Mouse (Mus musculus): ENCODE measurements around the gene Nol3. TPM values are rescaled to one million over a fixed set of nuclear protein-coding genes. Genes with fewer than 3 reads are reported as not detected.
A peak's percentile ranks its signal among the peaks of the same experiment; 100 is the strongest.
"Not testable (repeated sequence)": the region's sequence is repeated elsewhere in the genome, so short reads cannot be mapped to it uniquely, and the experiment has no call there.

Gene Nol3
- polyA plus RNA-seq, 1 experiment from 2014 or later: 1.2 TPM

- no peaks in the 10 kb centered on the region for H3K36me3 ChIP-seq
- H3K4me1 ChIP-seq (replicated peaks): peaks cover 10% of the 10 kb centered on the region
- WGBS: 91% methylated on average over 12 of the region's 12 CpGs
- no peak overlapping the region for H3K4me3 ChIP-seq (replicated peaks)
- H3K4me2 ChIP-seq (replicated peaks): no peak overlapping the region
- ATAC-seq: no peak
- H3K27me3 ChIP-seq (replicated peaks): peaks cover 32% of the 10 kb centered on the region
- H3K27ac ChIP-seq: no peak overlapping the region
- no peak overlapping the region for H3K9ac ChIP-seq
- H3K9me3 ChIP-seq: no peaks in the 10 kb centered on the region
These were observed 5.9 kb downstream of the Nol3 start for GRCm38 (mm10) chr8:105281821-105282220.

DNA sequence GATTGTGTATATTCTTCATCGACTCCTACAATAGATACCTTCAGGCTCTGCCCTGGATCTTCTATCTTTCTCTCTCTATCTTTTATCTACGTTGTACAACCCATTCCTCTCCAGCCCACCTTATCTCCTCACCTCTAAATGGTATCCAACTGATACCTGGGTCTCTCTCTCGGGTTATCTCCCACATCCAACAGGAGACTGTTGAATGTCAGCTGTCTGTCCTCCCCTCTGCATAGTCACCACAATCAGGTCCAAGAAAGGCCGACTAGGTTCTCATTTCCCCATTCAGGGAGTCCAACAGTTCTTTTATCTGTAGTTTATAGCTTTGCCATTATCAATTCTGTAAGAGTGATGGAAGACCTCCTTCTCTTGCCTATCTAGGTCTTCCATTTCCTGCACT is 6.3 kb downstream of the Nol3 start:
- H3K27ac ChIP-seq: no peak overlapping the region
- peaks cover 10% of the 10 kb centered on the region for H3K4me1 ChIP-seq (replicated peaks)
- ATAC-seq: no peak
- H3K4me2 ChIP-seq (replicated peaks): no peak overlapping the region
- H3K27me3 ChIP-seq (replicated peaks): peaks cover 28% of the 10 kb centered on the region
- WGBS: 87% methylated on average over 4 of the region's 4 CpGs
- no peaks in the 10 kb centered on the region for H3K9me3 ChIP-seq
- no peak overlapping the region for H3K9ac ChIP-seq
- H3K4me3 ChIP-seq (replicated peaks): no peak overlapping the region
- no peaks in the 10 kb centered on the region for H3K36me3 ChIP-seq

GRCm38 (mm10) chr8:105283074-105283473 is 7.1 kb downstream of the Nol3 start:
- no peaks in the 10 kb centered on the region for H3K36me3 ChIP-seq
- no peaks in the 10 kb centered on the region for H3K9me3 ChIP-seq
- no peak overlapping the region for H3K4me2 ChIP-seq (replicated peaks)
- no peak overlapping the region for H3K27ac ChIP-seq
- H3K9ac ChIP-seq: no peak overlapping the region
- WGBS: 33% methylated on average over 23 of the region's 23 CpGs
- ATAC-seq: peak; percentile 80
- peaks cover 20% of the 10 kb centered on the region for H3K27me3 ChIP-seq (replicated peaks)
- no peak overlapping the region for H3K4me3 ChIP-seq (replicated peaks)
- H3K4me1 ChIP-seq (replicated peaks): peaks cover 10% of the 10 kb centered on the region

DNA sequence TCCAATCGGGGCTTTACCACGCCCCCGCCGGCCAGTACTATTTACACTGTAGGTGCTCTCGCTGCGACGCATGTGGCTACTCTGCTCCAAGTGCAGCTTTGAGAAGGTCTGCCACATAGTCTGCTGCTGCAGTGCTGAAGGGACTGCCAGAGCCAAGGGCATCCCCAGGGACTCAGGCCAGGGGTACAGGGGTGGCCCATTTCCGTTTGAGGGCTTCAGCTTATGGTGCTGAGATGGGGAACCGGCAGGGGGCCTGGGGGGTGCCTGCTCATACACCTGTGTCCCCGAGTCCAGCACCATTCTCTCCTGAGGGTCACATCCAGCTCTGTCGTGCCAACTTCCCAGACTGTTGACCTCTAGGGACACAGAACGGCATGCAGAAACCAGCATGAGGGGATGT is 9.6 kb downstream of the Nol3 start:
- no peak overlapping the region for H3K4me2 ChIP-seq (replicated peaks)
- H3K9ac ChIP-seq: no peak overlapping the region
- no peak for ATAC-seq
- peaks cover 7% of the 10 kb centered on the region for H3K27me3 ChIP-seq (replicated peaks)
- H3K4me3 ChIP-seq (replicated peaks): no peak overlapping the region
- WGBS: 54% methylated on average over 12 of the region's 12 CpGs
- H3K9me3 ChIP-seq: no peaks in the 10 kb centered on the region
- H3K4me1 ChIP-seq (replicated peaks): peaks cover 7% of the 10 kb centered on the region
- H3K36me3 ChIP-seq: no peaks in the 10 kb centered on the region
- H3K27ac ChIP-seq: no peak overlapping the region

- H3K9me3 ChIP-seq: no peaks in the 10 kb centered on the region
- WGBS: 83% methylated on average over 4 of the region's 4 CpGs
- H3K4me1 ChIP-seq (replicated peaks): peaks cover 11% of the 10 kb centered on the region
- H3K4me2 ChIP-seq (replicated peaks): no peak overlapping the region
- H3K27me3 ChIP-seq (replicated peaks): peaks cover 11% of the 10 kb centered on the region
- H3K4me3 ChIP-seq (replicated peaks): no peak overlapping the region
- no peak for ATAC-seq
- no peaks in the 10 kb centered on the region for H3K36me3 ChIP-seq
- no peak overlapping the region for H3K27ac ChIP-seq
- H3K9ac ChIP-seq: no peak overlapping the region
These were observed 11.0 kb downstream of the Nol3 start for GRCm38 (mm10) chr8:105286907-105287306.

- no peak for ATAC-seq
- H3K27me3 ChIP-seq (replicated peaks): peaks cover 11% of the 10 kb centered on the region
- peak overlapping the region; percentile 86; the same call in 1 of the 2 replicates for H3K4me2 ChIP-seq (replicated peaks)
- H3K9me3 ChIP-seq: no peaks in the 10 kb centered on the region
- H3K4me1 ChIP-seq (replicated peaks): peaks cover 11% of the 10 kb centered on the region
- no peak overlapping the region for H3K4me3 ChIP-seq (replicated peaks)
- H3K27ac ChIP-seq: no peak overlapping the region
- 86% methylated on average over 5 of the region's 5 CpGs for WGBS
- H3K36me3 ChIP-seq: no peaks in the 10 kb centered on the region
- H3K9ac ChIP-seq: no peak overlapping the region
These were observed 12.3 kb downstream of the Nol3 start for GRCm38 (mm10) chr8:105288231-105288630.

DNA sequence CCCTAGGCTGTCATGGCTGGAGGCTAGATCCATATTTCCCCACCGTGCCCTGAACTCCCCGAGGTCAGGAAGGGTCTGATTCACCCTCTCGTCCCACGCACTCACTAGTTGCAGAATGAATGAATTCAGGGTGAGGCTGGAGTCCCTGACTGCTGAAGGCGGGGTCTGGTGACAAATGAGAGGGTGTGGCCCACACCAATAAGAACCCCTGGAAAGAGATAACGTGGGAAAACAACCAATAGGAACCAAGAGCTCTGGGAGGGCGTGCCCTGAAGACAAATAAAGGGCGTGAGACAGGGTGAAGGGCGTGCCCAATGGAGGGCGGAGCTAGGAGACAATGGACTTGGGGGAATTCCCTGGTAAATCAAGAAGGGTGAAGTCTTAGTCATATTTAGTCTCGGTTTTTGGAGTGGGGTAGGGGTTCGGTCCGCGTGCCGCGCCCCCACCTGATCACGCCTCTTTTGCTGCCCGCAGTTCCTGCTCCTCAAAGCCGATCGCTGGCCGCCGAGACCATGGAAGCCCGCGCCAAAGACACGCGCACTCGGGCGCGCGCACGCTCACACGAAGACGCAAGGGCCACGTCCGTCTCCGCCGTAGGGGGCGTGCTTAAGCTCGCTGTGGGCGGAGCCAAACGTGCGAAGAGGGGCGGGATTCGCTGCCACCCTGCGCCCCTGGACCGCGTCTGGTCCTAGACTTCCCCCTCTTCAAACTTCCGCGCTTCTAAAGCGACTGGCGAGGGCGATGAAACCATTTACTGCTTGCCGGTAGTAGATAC is 13.2 kb downstream of the Nol3 start:
- ATAC-seq: peak; percentile 95
- peaks cover 11% of the 10 kb centered on the region for H3K4me1 ChIP-seq (replicated peaks)
- H3K4me2 ChIP-seq (replicated peaks): peak overlapping the region; percentile 86
- peak overlapping the region; percentile 56; the same call in 1 of the 2 replicates for H3K27ac ChIP-seq
- no peaks in the 10 kb centered on the region for H3K9me3 ChIP-seq
- under 1% methylated on average over 53 of the region's 53 CpGs for WGBS
- peak overlapping the region; percentile 38; the same call in 1 of the 2 replicates for H3K9ac ChIP-seq
- H3K27me3 ChIP-seq (replicated peaks): peaks cover 11% of the 10 kb centered on the region
- H3K4me3 ChIP-seq (replicated peaks): peak overlapping the region; percentile 48
- no peaks in the 10 kb centered on the region for H3K36me3 ChIP-seq

DNA sequence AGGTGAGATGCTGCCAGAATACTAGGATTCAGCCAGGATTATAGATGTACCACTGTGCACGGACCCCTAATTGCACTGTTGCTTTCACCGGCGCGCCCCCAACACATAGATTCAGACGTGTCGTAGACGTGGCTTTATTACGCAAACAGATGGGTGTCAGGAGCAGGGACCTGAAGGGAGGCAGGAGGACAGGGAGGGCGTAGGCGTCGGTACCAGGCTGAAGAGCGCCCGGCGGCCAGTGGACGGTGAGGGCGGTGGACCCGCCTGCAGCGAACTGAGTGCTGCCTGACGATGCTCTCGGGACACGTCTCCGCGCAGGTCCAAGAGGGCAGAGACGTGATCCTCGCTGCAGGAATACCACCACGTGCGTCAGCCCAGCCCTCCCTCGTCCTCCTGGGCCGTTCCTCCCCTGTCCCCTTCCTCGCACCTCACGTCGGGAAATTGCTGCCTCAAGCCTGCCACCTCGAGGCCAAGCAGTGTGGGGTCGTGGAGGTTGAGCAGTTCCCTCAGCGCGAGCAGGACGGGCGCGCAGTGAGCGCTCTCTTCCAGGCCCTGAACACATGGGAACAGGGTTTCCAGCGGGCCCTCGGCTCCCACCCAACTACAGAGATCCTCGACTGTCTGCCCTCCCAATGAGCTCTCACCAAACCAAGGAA is 14.0 kb downstream of the Nol3 start, which contains the start of gene 4931428F04Rik:
TSS of gene 4931428F04Rik (minus strand) at position 60 of the 656 bp plus-strand sequence.
- WGBS: 1% methylated on average over 43 of the region's 43 CpGs
- ATAC-seq: peak; percentile 30

GRCm38 (mm10) chr8:105290554-105291314 is 14.8 kb downstream of the Nol3 start:
- peaks cover 11% of the 10 kb centered on the region for H3K27me3 ChIP-seq (replicated peaks)
- H3K9me3 ChIP-seq: no peaks in the 10 kb centered on the region
- H3K4me3 ChIP-seq (replicated peaks): peak overlapping the region; percentile 48; the same call in 1 of the 2 replicates
- H3K4me1 ChIP-seq (replicated peaks): peaks cover 11% of the 10 kb centered on the region
- H3K27ac ChIP-seq: no peak overlapping the region
- no peaks in the 10 kb centered on the region for H3K36me3 ChIP-seq
- ATAC-seq: no peak
- WGBS: 7% methylated on average over 31 of the region's 31 CpGs
- no peak overlapping the region for H3K9ac ChIP-seq
- H3K4me2 ChIP-seq (replicated peaks): peak overlapping the region; percentile 86

More for the DNA sequence above, 14.0 kb downstream of the Nol3 start, which contains the start of gene 4931428F04Rik:
- Histone ChIP-seq H3K9ac (peak within 1 kb of the TSS; percentile 38; the same call in 1 of the 2 replicates), H3K9me3 (no peaks in the 10 kb centered on the region), H3K27me3 (replicated peaks) (peaks cover 11% of the 10 kb centered on the region), H3K4me2 (replicated peaks) (peak within 1 kb of the TSS; percentile 86), H3K4me1 (replicated peaks) (peaks cover 11% of the 10 kb centered on the region), H3K36me3 (no peaks in the 10 kb centered on the region), H3K4me3 (replicated peaks) (peak within 1 kb of the TSS; percentile 48), H3K27ac (peak within 1 kb of the TSS; percentile 56; the same call in 1 of the 2 replicates)

DNA sequence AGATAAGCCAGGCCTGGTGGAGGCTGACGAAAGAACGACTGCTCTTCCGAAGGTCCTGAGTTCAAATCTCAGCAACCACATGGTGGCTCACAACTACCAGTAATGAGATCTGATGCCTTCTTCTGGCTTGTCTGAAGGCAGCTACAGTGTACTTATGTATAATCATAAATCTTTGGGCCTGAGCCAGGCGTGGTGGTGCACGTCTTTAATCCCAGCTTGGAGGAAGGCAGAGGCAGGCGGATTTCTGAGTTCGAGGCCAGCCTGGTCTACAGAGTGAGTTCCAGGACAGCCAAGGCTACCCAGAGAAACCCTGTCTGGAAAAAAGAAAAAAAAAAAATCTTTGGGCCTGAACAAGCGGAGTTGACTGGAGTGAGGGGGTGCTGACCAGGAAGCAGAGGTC is 15.4 kb downstream of the Nol3 start:
- 85% methylated on average over 8 of the region's 8 CpGs for whole genome bisulfite sequencing
- not testable (repeated sequence) for H3K36me3 ChIP-seq; ATAC-seq; H3K4me2 ChIP-seq (replicated peaks); H3K9ac ChIP-seq; H3K4me3 ChIP-seq (replicated peaks); H3K27ac ChIP-seq; H3K9me3 ChIP-seq
- H3K4me1 ChIP-seq (replicated peaks): peaks cover 11% of the 10 kb centered on the region
- H3K27me3 ChIP-seq (replicated peaks): peaks cover 11% of the 10 kb centered on the region

DNA sequence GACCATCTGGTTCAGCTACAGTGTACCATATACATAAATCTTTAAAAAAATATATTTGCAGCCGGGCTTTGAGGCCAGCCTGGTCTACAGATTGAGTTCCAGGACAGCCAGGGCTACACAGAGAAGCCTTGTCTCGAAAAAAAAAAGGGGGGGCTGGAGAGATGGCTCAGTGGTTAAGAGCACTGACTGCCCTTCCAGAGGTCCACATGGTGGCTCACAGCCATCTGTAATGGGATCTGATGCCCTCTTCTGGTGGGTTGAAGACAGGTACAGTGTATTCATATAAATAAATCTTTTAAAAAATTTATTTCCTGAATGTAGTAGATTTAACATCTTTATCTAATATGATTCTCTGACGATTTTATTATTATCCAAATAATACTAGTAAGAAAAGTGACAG is 15.9 kb downstream of the Nol3 start:
- H3K9ac ChIP-seq; H3K4me2 ChIP-seq (replicated peaks); H3K36me3 ChIP-seq; H3K9me3 ChIP-seq; H3K4me3 ChIP-seq (replicated peaks); ATAC-seq; H3K27ac ChIP-seq: not testable (repeated sequence)
- Histone ChIP-seq H3K4me1 (replicated peaks) (peaks cover 11% of the 10 kb centered on the region), H3K27me3 (replicated peaks) (peaks cover 11% of the 10 kb centered on the region)
- WGBS: 69% methylated on average over 3 of the region's 3 CpGs

DNA sequence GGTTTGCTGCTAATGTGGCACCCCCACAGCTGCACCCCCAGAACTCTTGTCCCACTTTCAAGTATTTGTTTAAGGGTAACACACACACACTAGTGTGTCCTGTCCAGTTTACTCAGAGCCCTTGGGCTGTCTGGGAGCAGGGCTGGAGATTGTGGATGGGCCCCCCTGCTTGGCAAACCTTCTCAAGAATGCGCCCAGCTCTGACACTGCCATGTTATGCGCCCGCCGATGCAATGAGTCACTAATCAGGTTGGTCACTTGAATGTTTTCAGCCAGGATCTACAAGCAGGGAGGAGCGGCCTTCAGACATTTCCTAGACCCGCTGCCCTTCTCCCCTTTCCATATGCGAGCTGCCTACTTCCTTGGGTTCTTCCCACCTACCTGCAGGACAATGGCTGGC is 16.5 kb downstream of the Nol3 start:
- 82% methylated on average over 7 of the region's 7 CpGs for WGBS
- Histone ChIP-seq H3K4me3 (replicated peaks) (no peak overlapping the region), H3K27me3 (replicated peaks) (peaks cover 11% of the 10 kb centered on the region), H3K9me3 (no peaks in the 10 kb centered on the region), H3K36me3 (no peaks in the 10 kb centered on the region), H3K4me1 (replicated peaks) (peaks cover 11% of the 10 kb centered on the region), H3K9ac (no peak overlapping the region), H3K4me2 (replicated peaks) (no peak overlapping the region), H3K27ac (no peak overlapping the region)
- ATAC-seq: no peak
